ENCODE assay signal across 12 mouse cellular contexts in genomic region chr14:26454851-26455250, GRCm38 (mm10).
DNase-seq lines count a peak whose midpoint lies in the region; ATAC-seq and TF ChIP-seq lines count a peak whose summit lies in the region.
"Had no signal": no experiment of that assay in that cellular context is flagged by ENCODE, and none has a peak within 500 bp of the region (broad histone marks: within the 10 kb centered on the region; RNA-seq: fewer than 3 reads in every experiment).

No protein-coding gene starts in this region.

- no peak overlapping the region for H3K4me3 ChIP-seq in heart, embryonic 10.5 days
- H3K4me3 ChIP-seq in heart, adult 2 months = no peak overlapping the region
- H3K4me3 ChIP-seq in liver, postnatal 0 days (ENCODE audit: low read depth, low read length) = no peak overlapping the region
- H3K4me3 ChIP-seq: megakaryocyte, embryonic 14.5 days; neural tube, embryonic 12.5 days had no signal

- H3K4me2 ChIP-seq in liver, postnatal 0 days (ENCODE audit: low read depth, low read length) = peak overlapping the region; percentile 32
- H3K4me2 ChIP-seq: neural tube, embryonic 12.5 days had no signal

- peak; percentile 85 for ATAC-seq in liver, postnatal 0 days
- ATAC-seq in activated CD4-positive, CD25-positive, alpha-beta regulatory T cell, adult 4 months = no peak

- no peak for TF ChIP-seq EP300 in heart, adult 2 months (IDR thresholded peaks at IDR 0.05; ENCODE audit: insufficient read depth, low read depth, low read length)
- no peak for TF ChIP-seq EP300 in liver, postnatal 0 days (IDR thresholded peaks at IDR 0.05; ENCODE audit: low read depth)

- H3K27me3 ChIP-seq in heart, embryonic 10.5 days (ENCODE audit: insufficient read depth, poor library complexity, severe bottlenecking) = no peaks in the 10 kb centered on the region
- H3K27me3 ChIP-seq in heart, adult 2 months (ENCODE audit: control insufficient read depth, insufficient read depth, low read length) = no peaks in the 10 kb centered on the region
- H3K27me3 ChIP-seq in liver, postnatal 0 days (ENCODE audit: insufficient read depth, low read length) = no peaks in the 10 kb centered on the region
- H3K27me3 ChIP-seq: megakaryocyte, embryonic 14.5 days; neural tube, embryonic 12.5 days had no signal

- peaks cover 19% of the 10 kb centered on the region for H3K36me3 ChIP-seq in heart, embryonic 10.5 days
- H3K36me3 ChIP-seq in heart, adult 2 months (ENCODE audit: control insufficient read depth, insufficient read depth, low read length) = peaks cover 3% of the 10 kb centered on the region
- H3K36me3 ChIP-seq in liver, postnatal 0 days (replicated peaks; ENCODE audit: insufficient read depth, low read length) = peaks cover 23% of the 10 kb centered on the region

- H3K9me3 ChIP-seq in heart, embryonic 10.5 days = no peaks in the 10 kb centered on the region
- H3K9me3 ChIP-seq in liver, postnatal 0 days (ENCODE audit: low read length) = no peaks in the 10 kb centered on the region
- H3K9me3 ChIP-seq: megakaryocyte, embryonic 14.5 days; neural tube, embryonic 12.5 days had no signal

- H3K4me1 ChIP-seq in heart, embryonic 10.5 days = peaks cover 12% of the 10 kb centered on the region
- 0 out of 2 replicates have a peak, but pooled peaks cover 2% of the 10 kb centered on the region for H3K4me1 ChIP-seq in heart, adult 2 months (ENCODE audit: control insufficient read depth, insufficient read depth, low read length)
- H3K4me1 ChIP-seq in liver, postnatal 0 days (ENCODE audit: insufficient read depth) = 0 out of 2 replicates have a peak, but pooled peaks cover 2% of the 10 kb centered on the region

- TF ChIP-seq CTCF in heart, adult 2 months (IDR thresholded peaks at IDR 0.05) = no peak
- no peak for TF ChIP-seq CTCF in liver, postnatal 0 days (IDR thresholded peaks at IDR 0.05; ENCODE audit: low read depth)

- WGBS in heart, embryonic 10.5 days = 57% methylated on average over 16 of the region's 16 CpGs
- WGBS in heart, adult 2 months = 62% methylated on average over 16 of the region's 16 CpGs
- WGBS in liver, postnatal 0 days (ENCODE audit: insufficient replicate concordance) = 41% methylated on average over 16 of the region's 16 CpGs

- no peak for DNase-seq in heart, embryonic 10.5 days (ENCODE audit: low spot score)
- no peak for DNase-seq in heart, adult 2 months
- peak; percentile 15 for DNase-seq in retina, postnatal 1 day
- no peak for DNase-seq in retina, embryonic 14.5 days (ENCODE audit: low spot score)
- DNase-seq in liver, postnatal 0 days = peak; percentile 73
- DNase-seq in gastrocnemius, adult 8-10 months (ENCODE audit: low spot score in 2 of 2) = no peak
- no peak for DNase-seq in urinary bladder, postnatal 36 days (ENCODE audit: low spot score in 2 of 2)
- DNase-seq: cerebellum, adult 8-10 months; right cerebral cortex, adult 18-20 months had no signal

- intact Hi-C loops in heart, adult 2 months (cut with DNase I) = no loop called here

- no peak for TF ChIP-seq POLR2A in heart, adult 2 months (IDR thresholded peaks at IDR 0.05; ENCODE audit: insufficient read depth, low read depth, low read length)

- no peak overlapping the region for H3K9ac ChIP-seq in heart, adult 2 months (ENCODE audit: low read depth, low read length)
- no peak overlapping the region for H3K9ac ChIP-seq in liver, postnatal 0 days (replicated peaks)
- H3K9ac ChIP-seq: neural tube, embryonic 12.5 days had no signal

- peak overlapping the region; percentile 52; the same call in 1 of the 2 replicates for H3K27ac ChIP-seq in heart, embryonic 10.5 days
- H3K27ac ChIP-seq in heart, adult 2 months = no peak overlapping the region
- no peak overlapping the region for H3K27ac ChIP-seq in liver, postnatal 0 days (ENCODE audit: low read depth)
- H3K27ac ChIP-seq: neural tube, embryonic 12.5 days had no signal

- no peaks in the 10 kb centered on the region for H3K79me2 ChIP-seq in heart, adult 2 months (replicated peaks; ENCODE audit: control insufficient read depth, insufficient read depth, low read length)

Comparison
In these comparisons a context has a peak if more than half of its experiments do, and no peak if none do; other contexts are left out.
1. DNase-seq: peak in retina, postnatal 1 day (single experiment) and liver, postnatal 0 days (single experiment); none in heart, embryonic 10.5 days (single experiment), heart, adult 2 months (0 of 2), retina, embryonic 14.5 days (single experiment), gastrocnemius, adult 8-10 months (0 of 2) and urinary bladder, postnatal 36 days (0 of 2).